20 mouse cellular contexts compared by ENCODE assay signal in genomic region chr4:81372355-81372754, GRCm38 (mm10).
DNase-seq lines count a peak whose midpoint lies in the region; ATAC-seq lines count a peak whose summit lies in the region.
"Had no signal": no experiment of that assay in that cellular context is flagged by ENCODE, and none has a peak within 500 bp of the region (broad histone marks: within the 10 kb centered on the region; RNA-seq: fewer than 3 reads in every experiment).

No protein-coding gene starts in this region.

- ATAC-seq in heart, embryonic 14.5 days (ENCODE audit: insufficient number of reproducible peaks, insufficient read depth, low FRiP score, low read depth): no peak
- ATAC-seq: forebrain, embryonic 13.5 days; forebrain, postnatal 0 days; hindbrain, postnatal 0 days; Patski had no signal

- WGBS in heart, embryonic 14.5 days: 50% methylated on average over 4 of the region's 4 CpGs

- intact Hi-C loops in heart, postnatal 14 days (cut with DNase I): loop anchor here (10.0 kb wide), 1 partner anchor 192 kb away; no protein-coding TSS in a partner anchor
- intact Hi-C loops in heart, postnatal 10 days (cut with DNase I): loop anchor here (5.0 to 10.0 kb wide), 3 partner anchors 100 to 1242 kb away; no protein-coding TSS in a partner anchor

- peaks cover 45% of the 10 kb centered on the region for H3K36me3 ChIP-seq in heart, embryonic 14.5 days (ENCODE audit: control insufficient read depth, insufficient read depth, low read length)
- H3K36me3 ChIP-seq: hindbrain, embryonic 13.5 days had no signal

- no peak overlapping the region for H3K9ac ChIP-seq in heart, embryonic 14.5 days (ENCODE audit: low read length)
- H3K9ac ChIP-seq: forebrain, embryonic 13.5 days; forebrain, postnatal 0 days; hindbrain, embryonic 13.5 days had no signal

- peaks cover 0 to 10% of the 10 kb centered on the region in 2 experiments; a peak in 1 of 4 replicates for H3K4me1 ChIP-seq in heart, embryonic 14.5 days (ENCODE audit: control insufficient read depth in 2 of 2, insufficient read depth in 2 of 2, low read length in 2 of 2)
- H3K4me1 ChIP-seq: embryonic facial prominence, embryonic 10.5 days; forebrain, embryonic 13.5 days; hindbrain, embryonic 13.5 days had no signal

- no peak overlapping the region for H3K4me3 ChIP-seq in heart, embryonic 14.5 days (ENCODE audit: control insufficient read depth in 1 of 2, insufficient read depth in 1 of 2, low read depth in 1 of 2, low read length in 2 of 2)
- H3K4me3 ChIP-seq: embryonic facial prominence, embryonic 10.5 days; forebrain, embryonic 13.5 days; hindbrain, embryonic 13.5 days had no signal

- H3K9me3 ChIP-seq in heart, embryonic 14.5 days (ENCODE audit: control insufficient read depth, low read length): no peaks in the 10 kb centered on the region
- H3K9me3 ChIP-seq: embryonic facial prominence, embryonic 10.5 days; forebrain, embryonic 13.5 days; hindbrain, embryonic 13.5 days had no signal

- peak; percentile 19 for DNase-seq in heart, adult 8-10 months (ENCODE audit: low spot score)
- DNase-seq in heart, postnatal 14 days: no peak
- DNase-seq in brain, adult 2 months (ENCODE audit: low read depth, low spot score): peak; percentile 16
- peak; percentile 18 to 25 for DNase-seq in heart, postnatal 10 days
- DNase-seq in liver: no peak
- DNase-seq in T-cell, adult 2 months (ENCODE audit: low spot score): no peak
- DNase-seq: adrenal gland, adult 2 months; cerebellum, adult 18-20 months; cerebellum, adult 9-11 months; forebrain, postnatal 0 days; gastrocnemius, postnatal 14 days; kidney, adult 11 months; kidney, adult 9 months had no signal

- no peak overlapping the region for H3K4me2 ChIP-seq in heart, embryonic 14.5 days (ENCODE audit: low read length)
- H3K4me2 ChIP-seq: forebrain, embryonic 13.5 days; hindbrain, embryonic 13.5 days had no signal

- H3K27me3 ChIP-seq in heart, embryonic 14.5 days (ENCODE audit: control insufficient read depth, insufficient read depth, low read length): no peaks in the 10 kb centered on the region
- H3K27me3 ChIP-seq: CH12.LX; forebrain, embryonic 13.5 days; hindbrain, embryonic 13.5 days; Patski had no signal

- peak overlapping the region; percentile 4 to 55; a peak in 3 of 4 replicates for H3K27ac ChIP-seq in heart, embryonic 14.5 days (replicated peaks in 1 of 2; ENCODE audit: control insufficient read depth in 1 of 2, insufficient read depth in 1 of 2, low read depth in 2 of 2, low read length in 2 of 2)
- H3K27ac ChIP-seq: embryonic facial prominence, embryonic 10.5 days; forebrain, embryonic 13.5 days; hindbrain, embryonic 13.5 days; hindbrain, postnatal 0 days had no signal

Comparison
In these comparisons a context has a peak if more than half of its experiments do, and no peak if none do; other contexts are left out.
1. DNase-seq: peak in heart, adult 8-10 months (single experiment), brain, adult 2 months (single experiment) and heart, postnatal 10 days (2 of 2); none in heart, postnatal 14 days (0 of 2), liver (single experiment) and T-cell, adult 2 months (single experiment).